Mouse (Mus musculus): Measurements from ENCODE around the gene Milr1. TPM values are rescaled to one million over a fixed set of nuclear protein-coding genes. Genes with fewer than 3 reads are reported as not detected.
A peak's percentile ranks its signal among the peaks of the same experiment; 100 is the strongest.
"Not testable (repeated sequence)": the region's sequence is repeated elsewhere in the genome, so short reads cannot be mapped to it uniquely, and the experiment has no call there.

The Milr1 gene
- polyA plus RNA-seq, 1 experiment from 2014 or later: 1.2 TPM

DNA sequence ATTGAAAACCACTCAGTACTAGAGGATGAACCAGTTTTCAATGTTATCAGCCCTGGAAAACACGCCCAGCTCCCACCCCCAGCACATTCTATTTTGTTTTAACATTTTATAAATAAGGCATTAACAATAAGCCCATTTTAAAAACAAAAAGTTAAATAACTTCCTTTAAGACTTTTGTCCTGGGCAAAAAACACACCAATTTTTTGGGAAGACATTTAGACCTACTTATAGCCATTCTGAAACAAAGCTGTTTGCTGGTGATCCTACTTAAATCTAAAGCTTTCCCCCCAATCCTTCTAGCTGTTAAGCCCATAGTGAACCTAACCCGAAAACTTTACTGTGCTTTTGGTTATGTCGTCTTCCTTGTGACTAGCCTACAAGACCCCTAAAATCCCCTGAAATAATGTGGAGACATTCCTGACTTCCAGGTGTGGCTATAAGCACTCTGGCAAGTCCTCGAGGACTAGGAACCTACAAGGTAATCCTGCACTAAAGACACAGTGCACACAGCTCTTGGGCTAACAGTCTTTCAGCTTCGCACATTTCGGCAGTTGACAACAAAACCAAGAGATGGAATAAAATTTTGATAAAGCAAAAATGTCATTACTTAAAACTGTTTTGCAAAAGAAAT lies 29.7 kb downstream of the Milr1 start:
- Histone ChIP-seq H3K36me3 (ENCODE audit: control insufficient read depth, insufficient read depth, low read length) (peaks cover 30% of the 10 kb centered on the region), H3K27ac (ENCODE audit: low read depth, low read length) (no peak overlapping the region; the same call in 1 of the 2 replicates), H3K4me1 (ENCODE audit: control insufficient read depth, insufficient read depth, low read length) (0 out of 2 replicates have a peak, but pooled peaks cover 3% of the 10 kb centered on the region), H3K27me3 (ENCODE audit: control insufficient read depth, insufficient read depth, low read length) (no peaks in the 10 kb centered on the region), H3K4me3 (ENCODE audit: low read depth, low read length) (no peak overlapping the region; the same call in 1 of the 2 replicates), H3K4me2 (0 out of 2 replicates have a peak overlapping the region, but pooled peaks have one; percentile 1), H3K9me3 (replicated peaks; ENCODE audit: control insufficient read depth, low read length) (no peaks in the 10 kb centered on the region), H3K9ac (ENCODE audit: low read depth, low read length) (no peak overlapping the region)
- 80% methylated on average over 6 of the region's 6 CpGs for WGBS (ENCODE audit: insufficient replicate concordance)
- ATAC-seq (replicated peaks; ENCODE audit: insufficient number of reproducible peaks, low FRiP score, low TSS enrichment): no peak

DNA sequence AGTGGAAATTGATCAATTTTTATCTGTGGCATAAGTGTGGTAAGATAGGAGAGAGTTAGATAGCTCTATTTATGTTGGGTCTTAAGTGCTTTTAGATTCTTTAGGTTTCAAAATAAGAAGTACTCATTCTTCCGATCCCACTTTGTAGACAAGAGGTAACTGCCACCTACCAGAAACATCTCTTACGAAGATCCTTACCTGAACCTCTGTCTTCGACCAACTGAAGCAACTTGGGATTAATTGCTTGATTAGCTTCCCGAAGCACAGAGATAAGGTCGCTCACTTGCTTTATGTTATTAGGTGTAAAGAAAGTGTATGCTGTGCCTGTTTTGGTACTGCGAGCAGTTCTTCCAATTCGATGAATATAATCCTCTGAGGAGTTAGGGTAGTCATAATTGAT lies 31.2 kb downstream of the Milr1 start:
- H3K36me3 ChIP-seq (ENCODE audit: control insufficient read depth, insufficient read depth, low read length): peaks cover 34% of the 10 kb centered on the region
- H3K4me3 ChIP-seq (ENCODE audit: low read depth, low read length); H3K4me1 ChIP-seq (ENCODE audit: control insufficient read depth, insufficient read depth, low read length); H3K27me3 ChIP-seq (ENCODE audit: control insufficient read depth, insufficient read depth, low read length); H3K4me2 ChIP-seq; H3K27ac ChIP-seq (ENCODE audit: low read depth, low read length); H3K9me3 ChIP-seq (replicated peaks; ENCODE audit: control insufficient read depth, low read length); H3K9ac ChIP-seq (ENCODE audit: low read depth, low read length); ATAC-seq (replicated peaks; ENCODE audit: insufficient number of reproducible peaks, low FRiP score, low TSS enrichment): not testable (repeated sequence)
- 86% methylated on average over 7 of the region's 7 CpGs for WGBS (ENCODE audit: insufficient replicate concordance)

DNA sequence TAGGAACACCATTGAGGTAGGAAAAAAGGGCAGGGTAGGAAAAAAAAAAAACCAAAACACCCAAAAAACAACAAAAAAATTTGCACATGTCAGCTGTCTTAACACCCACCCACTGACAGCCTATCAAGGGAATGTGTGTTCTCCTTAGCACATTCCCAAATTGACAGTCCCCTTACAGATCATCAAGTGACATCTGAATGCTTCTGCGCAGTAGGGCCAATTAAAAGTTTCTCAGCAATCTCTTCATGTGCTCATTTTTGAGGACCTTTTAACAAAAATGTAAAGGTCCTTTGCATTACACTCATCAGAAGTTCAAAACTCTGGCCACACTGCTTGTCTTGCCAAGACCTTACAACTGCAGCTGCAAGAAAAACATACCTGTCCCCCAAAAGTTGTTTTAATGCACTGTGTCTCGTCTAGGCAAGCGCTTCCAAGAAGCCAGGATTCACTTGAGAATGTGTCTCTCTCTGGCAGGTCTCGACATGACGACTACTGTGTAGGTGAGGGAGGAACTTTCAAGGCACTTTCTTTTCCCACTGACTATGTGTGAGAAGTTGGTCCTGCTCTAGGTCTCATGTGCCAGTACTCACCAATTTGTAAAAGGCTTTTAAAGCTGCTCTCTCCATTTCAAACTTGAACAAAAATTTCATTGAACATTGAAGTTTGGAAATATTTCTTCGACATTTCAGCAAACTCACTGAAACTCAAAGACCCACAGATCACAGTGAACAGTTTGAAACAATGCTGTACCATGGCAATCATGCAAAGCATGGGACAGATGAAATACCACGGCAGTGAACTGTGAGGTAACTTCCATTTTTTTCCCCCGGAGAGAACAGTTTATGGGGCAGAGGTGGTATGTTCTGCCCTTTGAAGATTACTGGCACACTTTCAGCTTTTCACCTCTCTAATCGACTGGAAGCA lies 32.1 kb downstream of the Milr1 start:
- no peaks in the 10 kb centered on the region for H3K27me3 ChIP-seq (ENCODE audit: control insufficient read depth, insufficient read depth, low read length)
- no peaks in the 10 kb centered on the region for H3K9me3 ChIP-seq (replicated peaks; ENCODE audit: control insufficient read depth, low read length)
- no peak overlapping the region for H3K4me2 ChIP-seq
- WGBS (ENCODE audit: insufficient replicate concordance): 83% methylated on average over 9 of the region's 9 CpGs
- no peak overlapping the region for H3K27ac ChIP-seq (ENCODE audit: low read depth, low read length)
- H3K36me3 ChIP-seq (ENCODE audit: control insufficient read depth, insufficient read depth, low read length): peaks cover 34% of the 10 kb centered on the region
- no peak overlapping the region for H3K4me3 ChIP-seq (ENCODE audit: low read depth, low read length)
- H3K9ac ChIP-seq (ENCODE audit: low read depth, low read length): no peak overlapping the region
- 0 out of 2 replicates have a peak, but pooled peaks cover 3% of the 10 kb centered on the region for H3K4me1 ChIP-seq (ENCODE audit: control insufficient read depth, insufficient read depth, low read length)
- no peak for ATAC-seq (replicated peaks; ENCODE audit: insufficient number of reproducible peaks, low FRiP score, low TSS enrichment)

DNA sequence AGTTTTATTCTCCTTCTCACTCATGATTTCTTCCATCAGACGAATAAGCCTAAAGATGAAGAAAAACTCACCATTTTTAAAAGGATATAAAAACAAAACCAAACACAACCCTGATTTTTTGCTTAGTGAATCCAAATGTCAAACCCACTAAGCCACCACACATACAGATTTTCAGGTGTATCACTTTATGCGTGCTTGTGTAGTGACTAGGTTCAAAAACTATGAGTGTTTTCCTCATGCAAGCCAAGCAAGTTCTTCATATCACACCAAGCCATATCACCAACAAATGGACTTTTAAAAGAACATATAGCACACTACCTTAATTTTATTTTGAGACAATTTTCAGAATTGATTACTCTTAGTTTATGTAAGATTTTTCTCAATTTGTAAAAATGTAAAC lies 33.5 kb downstream of the Milr1 start:
- no peak overlapping the region for H3K4me2 ChIP-seq
- H3K4me1 ChIP-seq (ENCODE audit: control insufficient read depth, insufficient read depth, low read length): 0 out of 2 replicates have a peak, but pooled peaks cover 3% of the 10 kb centered on the region
- ATAC-seq (replicated peaks; ENCODE audit: insufficient number of reproducible peaks, low FRiP score, low TSS enrichment): no peak

DNA sequence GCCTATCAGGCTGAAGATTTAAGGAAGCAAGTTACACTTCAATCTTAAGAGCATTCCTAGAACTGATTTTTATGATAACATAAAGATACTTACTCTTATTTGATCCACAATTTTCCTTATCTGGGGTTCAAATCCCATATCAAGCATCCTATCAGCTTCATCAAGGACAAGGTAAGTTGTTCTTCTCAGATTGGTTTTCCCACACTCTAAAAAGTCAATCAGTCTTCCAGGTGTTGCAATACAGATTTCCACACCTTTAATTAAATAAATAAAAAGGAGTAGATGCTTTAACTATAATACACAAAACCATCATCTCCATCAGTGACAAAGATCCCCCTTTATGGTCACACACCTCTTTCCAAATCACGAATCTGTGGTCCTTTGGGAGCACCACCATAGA lies 34.0 kb downstream of the Milr1 start:
- Histone ChIP-seq H3K36me3 (ENCODE audit: control insufficient read depth, insufficient read depth, low read length) (peaks cover 34% of the 10 kb centered on the region), H3K4me1 (ENCODE audit: control insufficient read depth, insufficient read depth, low read length) (0 out of 2 replicates have a peak, but pooled peaks cover 3% of the 10 kb centered on the region), H3K4me3 (ENCODE audit: low read depth, low read length) (no peak overlapping the region), H3K9ac (ENCODE audit: low read depth, low read length) (no peak overlapping the region), H3K9me3 (replicated peaks; ENCODE audit: control insufficient read depth, low read length) (no peaks in the 10 kb centered on the region), H3K27ac (ENCODE audit: low read depth, low read length) (no peak overlapping the region), H3K4me2 (no peak overlapping the region), H3K27me3 (ENCODE audit: control insufficient read depth, insufficient read depth, low read length) (no peaks in the 10 kb centered on the region)
- ATAC-seq (replicated peaks; ENCODE audit: insufficient number of reproducible peaks, low FRiP score, low TSS enrichment): no peak
- WGBS (ENCODE audit: insufficient replicate concordance): 77% methylated on average over 1 of the region's 1 CpGs

More for the DNA sequence above, 33.5 kb downstream of the Milr1 start:
- Histone ChIP-seq H3K9me3 (replicated peaks; ENCODE audit: control insufficient read depth, low read length) (no peaks in the 10 kb centered on the region), H3K27ac (ENCODE audit: low read depth, low read length) (no peak overlapping the region), H3K27me3 (ENCODE audit: control insufficient read depth, insufficient read depth, low read length) (no peaks in the 10 kb centered on the region), H3K4me3 (ENCODE audit: low read depth, low read length) (no peak overlapping the region), H3K9ac (ENCODE audit: low read depth, low read length) (no peak overlapping the region), H3K36me3 (ENCODE audit: control insufficient read depth, insufficient read depth, low read length) (peaks cover 34% of the 10 kb centered on the region)
- WGBS (ENCODE audit: insufficient replicate concordance): 88% methylated on average over 2 of the region's 2 CpGs

DNA sequence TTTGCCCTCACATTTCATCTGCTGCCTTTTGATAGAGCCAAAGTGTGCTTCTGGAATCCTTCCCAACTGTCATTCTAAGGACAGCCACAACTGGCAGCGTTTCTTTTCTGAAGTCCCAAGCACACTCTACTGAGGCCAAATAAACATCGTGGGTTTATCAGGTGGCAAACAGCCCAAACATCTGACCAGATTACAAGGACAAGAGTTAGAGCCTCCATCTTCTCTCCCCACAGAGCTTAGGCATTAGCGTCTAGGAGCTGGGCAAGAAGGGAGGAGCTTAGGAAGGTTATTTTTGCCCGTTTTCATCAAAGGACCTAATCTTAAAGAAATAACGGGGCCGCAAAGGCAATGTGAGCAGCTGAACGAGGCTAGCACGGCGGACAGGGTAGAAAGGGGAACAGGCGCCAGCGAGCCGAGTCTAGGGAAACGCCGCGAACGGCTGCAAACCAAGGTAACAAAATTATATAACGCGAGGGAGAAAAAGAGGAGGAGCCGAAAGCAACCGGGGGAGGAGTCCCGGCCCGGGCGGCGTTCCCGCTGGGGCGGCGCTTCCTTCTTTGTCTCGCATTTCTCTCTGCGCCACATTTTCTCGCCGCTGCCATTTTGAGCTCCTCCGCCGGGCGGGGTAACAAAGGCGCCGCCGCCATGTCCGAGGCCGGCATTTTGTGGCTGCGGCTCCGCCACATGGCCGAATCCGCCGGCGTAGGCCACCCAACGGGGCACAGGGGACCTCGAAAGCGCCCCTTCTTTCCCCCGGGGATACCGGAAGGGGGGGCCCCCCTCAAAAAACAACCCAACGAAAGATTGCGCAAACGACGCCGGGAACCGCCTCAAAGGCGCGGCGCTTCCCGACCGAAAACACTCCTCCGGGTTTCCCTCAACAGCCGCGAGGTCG lies 36.4 kb downstream of the Milr1 start:
- peak overlapping the region; percentile 97 for H3K27ac ChIP-seq (ENCODE audit: low read depth, low read length)
- WGBS (ENCODE audit: insufficient replicate concordance): under 1% methylated on average over 63 of the region's 65 CpGs
- 0 out of 2 replicates have a peak, but pooled peaks have one; percentile 17 for ATAC-seq (replicated peaks; ENCODE audit: insufficient number of reproducible peaks, low FRiP score, low TSS enrichment)
- H3K4me2 ChIP-seq: peak overlapping the region; percentile 70
- peak overlapping the region; percentile 98 for H3K9ac ChIP-seq (ENCODE audit: low read depth, low read length)
- no peaks in the 10 kb centered on the region for H3K27me3 ChIP-seq (ENCODE audit: control insufficient read depth, insufficient read depth, low read length)
- H3K9me3 ChIP-seq (replicated peaks; ENCODE audit: control insufficient read depth, low read length): no peaks in the 10 kb centered on the region
- H3K36me3 ChIP-seq (ENCODE audit: control insufficient read depth, insufficient read depth, low read length): peaks cover 27% of the 10 kb centered on the region
- H3K4me1 ChIP-seq (ENCODE audit: control insufficient read depth, insufficient read depth, low read length): peaks cover 8% of the 10 kb centered on the region; the same call in 1 of the 2 replicates
- peak overlapping the region; percentile 93 for H3K4me3 ChIP-seq (ENCODE audit: low read depth, low read length)

DNA sequence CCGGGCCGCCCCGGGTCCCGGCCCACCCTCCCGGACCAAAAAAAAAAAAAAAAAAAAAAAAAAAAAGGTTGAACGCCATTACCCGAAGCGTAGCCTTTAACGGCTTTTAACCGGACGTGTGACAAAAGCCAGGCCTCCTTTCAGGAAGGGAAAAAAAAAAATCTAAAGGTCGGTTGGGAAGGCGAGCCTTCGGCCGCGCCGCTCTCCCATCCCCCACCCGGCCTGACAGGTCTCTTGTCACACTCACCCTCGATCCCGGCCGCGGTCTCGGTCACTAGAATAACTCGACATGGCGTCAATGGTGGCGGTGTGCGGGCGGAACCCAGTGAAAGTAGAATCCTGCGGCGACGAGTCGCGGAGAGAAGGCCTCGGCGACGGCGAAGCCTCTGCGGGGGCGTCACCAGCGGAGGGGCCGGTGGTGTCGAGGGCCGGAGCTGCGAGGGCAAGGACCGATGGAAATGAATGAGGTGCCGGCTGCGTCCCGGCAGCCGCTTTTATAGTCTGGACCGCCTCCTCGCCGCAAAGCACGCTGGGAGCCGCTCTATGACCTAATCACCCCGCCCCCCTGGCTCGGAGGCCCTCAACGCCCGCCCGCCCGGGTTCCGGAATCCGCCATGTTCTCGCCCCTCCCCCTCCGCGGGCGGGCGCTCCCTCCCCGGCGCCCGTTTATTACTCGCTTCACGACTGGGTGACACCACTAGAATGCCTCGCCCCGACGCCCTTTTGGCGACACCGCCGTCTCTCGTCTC lies 37.2 kb downstream of the Milr1 start:
- peak overlapping the region; percentile 93 for H3K4me3 ChIP-seq (ENCODE audit: low read depth, low read length)
- peak; percentile 80 for ATAC-seq (replicated peaks; ENCODE audit: insufficient number of reproducible peaks, low FRiP score, low TSS enrichment)
- H3K4me1 ChIP-seq (ENCODE audit: control insufficient read depth, insufficient read depth, low read length): peaks cover 8% of the 10 kb centered on the region; the same call in 1 of the 2 replicates
- H3K27me3 ChIP-seq (ENCODE audit: control insufficient read depth, insufficient read depth, low read length): no peaks in the 10 kb centered on the region
- peak overlapping the region; percentile 80 for H3K4me2 ChIP-seq
- WGBS (ENCODE audit: insufficient replicate concordance): under 1% methylated on average over 73 of the region's 79 CpGs
- peak overlapping the region; percentile 97 for H3K27ac ChIP-seq (ENCODE audit: low read depth, low read length)
- peaks cover 20% of the 10 kb centered on the region for H3K36me3 ChIP-seq (ENCODE audit: control insufficient read depth, insufficient read depth, low read length)
- peak overlapping the region; percentile 98 for H3K9ac ChIP-seq (ENCODE audit: low read depth, low read length)
- no peaks in the 10 kb centered on the region for H3K9me3 ChIP-seq (replicated peaks; ENCODE audit: control insufficient read depth, low read length)

Measured in heart, embryonic 11.5 days (tissue).